26 mouse cellular contexts compared by ENCODE assay signal in genomic region chr19:16153851-16154250, GRCm38 (mm10). TPM values are rescaled to one million over a fixed set of nuclear protein-coding genes. Genes with fewer than 3 reads are reported as not detected.
"Had no signal": no experiment of that assay in that cellular context is flagged by ENCODE, and none has a peak within 500 bp of the region (broad histone marks: within the 10 kb centered on the region; RNA-seq: fewer than 3 reads in every experiment).

No protein-coding gene starts in this region.

- H3K4me1 ChIP-seq: embryonic facial prominence, embryonic 10.5 days; embryonic facial prominence, embryonic 12.5 days; embryonic facial prominence, embryonic 13.5 days; forebrain, embryonic 10.5 days; forebrain, embryonic 12.5 days had no signal

- H3K27me3 ChIP-seq: embryonic facial prominence, embryonic 12.5 days; embryonic facial prominence, embryonic 13.5 days; embryonic facial prominence, embryonic 15.5 days; forebrain, embryonic 12.5 days; forebrain, embryonic 13.5 days; forebrain, embryonic 15.5 days had no signal

- H3K36me3 ChIP-seq: embryonic facial prominence, embryonic 10.5 days; embryonic facial prominence, embryonic 12.5 days; embryonic facial prominence, embryonic 13.5 days; embryonic facial prominence, embryonic 15.5 days; forebrain, embryonic 12.5 days; forebrain, embryonic 15.5 days had no signal

- H3K9me3 ChIP-seq: embryonic facial prominence, embryonic 10.5 days; embryonic facial prominence, embryonic 12.5 days; embryonic facial prominence, embryonic 13.5 days; embryonic facial prominence, embryonic 15.5 days; forebrain, embryonic 10.5 days; forebrain, embryonic 12.5 days; forebrain, embryonic 13.5 days; forebrain, embryonic 15.5 days had no signal

- H3K27ac ChIP-seq: embryonic facial prominence, embryonic 10.5 days; embryonic facial prominence, embryonic 12.5 days; embryonic facial prominence, embryonic 13.5 days; embryonic facial prominence, embryonic 15.5 days; forebrain, embryonic 10.5 days; forebrain, embryonic 12.5 days; forebrain, embryonic 13.5 days; forebrain, embryonic 15.5 days; gastrocnemius, adult 2 months; heart, adult 2 months had no signal

- DNase-seq: cerebellum, adult 2 months; cerebellum, adult 8-10 months; cerebellum, adult 9-10 months; cerebellum, adult 9-11 months; cerebellum, postnatal 10 days; cerebellum, postnatal 14 days; cerebellum, postnatal 25 days; cerebellum, postnatal 36 days; embryo, embryonic 11 days; forebrain, postnatal 0 days; gastrocnemius, adult 2 months; gastrocnemius, postnatal 10 days; gastrocnemius, postnatal 14 days; gastrocnemius, postnatal 25 days; gastrocnemius, postnatal 36 days; heart, adult 18-20 months; heart, adult 2 months had no signal

- H3K4me3 ChIP-seq: embryonic facial prominence, embryonic 10.5 days; embryonic facial prominence, embryonic 12.5 days; embryonic facial prominence, embryonic 13.5 days; embryonic facial prominence, embryonic 15.5 days; erythroblast, embryonic 14.5 days; forebrain, embryonic 10.5 days; forebrain, embryonic 12.5 days; forebrain, embryonic 13.5 days; forebrain, embryonic 15.5 days; gastrocnemius, adult 2 months; heart, adult 2 months had no signal

RNA-seq across cellular contexts. Expression of gene Gnaq, which starts 21.2 kb away (rescaled TPM):
- polyA plus RNA-seq: erythroblast, embryonic 14.5 days had no signal
